In genomic region chr8:104339229-104339982, GRCm38 (mm10) we compare ENCODE assay signal across 8 mouse cellular contexts. TPM values are rescaled to one million over a fixed set of nuclear protein-coding genes. Genes with fewer than 3 reads are reported as not detected.
DNase-seq lines count a peak whose midpoint lies in the region; TF ChIP-seq lines count a peak whose summit lies in the region.

Gene Cmtm3 (plus strand): TSS chr8:104339410.

- 36% methylated on average over 17 of the region's 18 CpGs for WGBS in cerebellum, adult 2 months
- 12% methylated on average over 17 of the region's 18 CpGs for WGBS in forebrain, embryonic 10.5 days

- 0 out of 2 replicates have a peak, but pooled peaks cover 1% of the 10 kb centered on the region for H3K36me3 ChIP-seq in forebrain, embryonic 10.5 days (replicated peaks)

- no peak for TF ChIP-seq POLR2A in cerebellum, adult 2 months (IDR thresholded peaks at IDR 0.05; ENCODE audit: borderline replicate concordance, insufficient read depth, low read length)

- peaks cover 8% of the 10 kb centered on the region; the same call in 1 of the 2 replicates for H3K4me1 ChIP-seq in cerebellum, adult 2 months (ENCODE audit: control insufficient read depth, insufficient read depth, low read length)
- H3K4me1 ChIP-seq in forebrain, embryonic 10.5 days: peaks cover 23% of the 10 kb centered on the region

- DNase-seq in cerebellum, adult 2 months: peak in 1 of 2 experiments; percentile 27
- DNase-seq in cerebellum, postnatal 36 days: no peak
- DNase-seq in Muller cell, postnatal 12 days (ENCODE audit: inconsistent ontology term): peak; percentile 24
- no peak for DNase-seq in forebrain, embryonic 10.5 days (ENCODE audit: extremely low spot score, low spot score)
- DNase-seq in heart, postnatal 36 days: peak; percentile 29 to 60
- no peak for DNase-seq in layer of hippocampus, adult 2 months (ENCODE audit: low spot score in 2 of 2)
- DNase-seq in lung, postnatal 4 days: peak; percentile 51 to 59
- peak; percentile 34 for DNase-seq in testis, postnatal 14 days (ENCODE audit: low spot score)

- no peak for TF ChIP-seq CTCF in cerebellum, adult 2 months (IDR thresholded peaks at IDR 0.05; ENCODE audit: borderline replicate concordance, insufficient read depth, low read depth, low read length)
- no peak for TF ChIP-seq CTCF in layer of hippocampus, adult 2 months (conservative IDR thresholded peaks at IDR 0.05)

- H3K27ac ChIP-seq in cerebellum, adult 2 months (ENCODE audit: insufficient read depth, low read length): no peak within 1 kb of the TSS
- peak within 1 kb of the TSS; percentile 92 for H3K27ac ChIP-seq in forebrain, embryonic 10.5 days
- H3K27ac ChIP-seq in layer of hippocampus, adult 2 months: peak within 1 kb of the TSS; percentile 82; the same call in 1 of the 2 replicates

- peak within 1 kb of the TSS; percentile 61 for H3K4me3 ChIP-seq in cerebellum, adult 2 months (replicated peaks; ENCODE audit: insufficient read depth, low read depth, low read length)
- peak within 1 kb of the TSS; percentile 66 for H3K4me3 ChIP-seq in forebrain, embryonic 10.5 days
- peak within 1 kb of the TSS; percentile 68 for H3K4me3 ChIP-seq in layer of hippocampus, adult 2 months

- H3K27me3 ChIP-seq in cerebellum, adult 2 months (ENCODE audit: control insufficient read depth, insufficient read depth, low read length): no peaks in the 10 kb centered on the region
- H3K27me3 ChIP-seq in forebrain, embryonic 10.5 days (ENCODE audit: poor library complexity, severe bottlenecking): peaks cover 11% of the 10 kb centered on the region; the same call in 1 of the 2 replicates

- intact Hi-C loops in heart, postnatal 36 days (cut with DNase I): no loop called here

- no peaks in the 10 kb centered on the region for H3K9me3 ChIP-seq in forebrain, embryonic 10.5 days

RNA-seq across cellular contexts. Expression of gene Cmtm3, which starts in this region (rescaled TPM):
- 16.9 and 18.6 TPM in 2 replicates for polyA plus RNA-seq in cerebellum, adult 2 months (2012; rRNA removed)
- 68.5 and 70.9 TPM in 2 replicates for polyA plus RNA-seq in forebrain, embryonic 10.5 days (2016; fragmentation: Nextera tagmentation; extraction: Ambion mirVana)
- 10 to 100 TPM; 14.4 to 15.7 TPM for total RNA-seq in heart, postnatal 36 days (2021)
- total RNA-seq in layer of hippocampus, adult 2 months (2021): 10 to 100 TPM; 12.2 to 15.1 TPM

Comparison
In these comparisons a context has a peak if more than half of its experiments do, and no peak if none do; other contexts are left out.
1. DNase-seq: peak in Muller cell, postnatal 12 days (single experiment), heart, postnatal 36 days (2 of 2), lung, postnatal 4 days (2 of 2) and testis, postnatal 14 days (single experiment); none in cerebellum, postnatal 36 days (0 of 2), forebrain, embryonic 10.5 days (single experiment) and layer of hippocampus, adult 2 months (0 of 2).
2. Peak in every context shown above with its lines, with median percentiles within 50 percentile points of each other: H3K4me3 ChIP-seq.